Mouse (Mus musculus): ENCODE results near the gene Acox1. TPM values are rescaled to one million over a fixed set of nuclear protein-coding genes. Genes with fewer than 3 reads are reported as not detected.

Acox1 gene
- polyA plus RNA-seq, 1 experiment from 2014 or later: 33.3 TPM

- Histone ChIP-seq H3K9me3 (ENCODE audit: control insufficient read depth, low read length) (no peaks in the 10 kb centered on the region), H3K27ac (ENCODE audit: low read depth) (no peak overlapping the region), H3K36me3 (ENCODE audit: control insufficient read depth, insufficient read depth, low read length) (peaks cover 34% of the 10 kb centered on the region), H3K4me2 (ENCODE audit: low read length) (no peak overlapping the region), H3K4me3 (ENCODE audit: low read depth, low read length) (no peak overlapping the region), H3K4me1 (replicated peaks; ENCODE audit: control insufficient read depth, insufficient read depth, low read length) (peaks cover 7% of the 10 kb centered on the region; the same call in 1 of the 2 replicates), H3K9ac (ENCODE audit: low read length) (no peak overlapping the region), H3K27me3 (replicated peaks; ENCODE audit: control insufficient read depth, insufficient read depth, low read length) (no peaks in the 10 kb centered on the region)
- DNase-seq (ENCODE audit: low spot score): no peak
- no peak for ATAC-seq (replicated peaks; ENCODE audit: low FRiP score, low TSS enrichment, low read depth)
- 86% methylated on average over 3 of the region's 3 CpGs for WGBS
These were observed 29.6 kb downstream of the Acox1 start for GRCm38 (mm10) chr11:116169214-116169613.

GRCm38 (mm10) chr11:116167884-116168439, 30.9 kb downstream of the Acox1 start, which contains the start of gene Fbf1:
Gene Fbf1 (minus strand): TSS chr11:116168166.
- Histone ChIP-seq H3K27ac (ENCODE audit: low read depth) (peak within 1 kb of the TSS; percentile 90), H3K4me1 (replicated peaks; ENCODE audit: control insufficient read depth, insufficient read depth, low read length) (peaks cover 7% of the 10 kb centered on the region; the same call in 1 of the 2 replicates), H3K9me3 (ENCODE audit: control insufficient read depth, low read length) (no peaks in the 10 kb centered on the region), H3K4me2 (ENCODE audit: low read length) (peak within 1 kb of the TSS; percentile 68), H3K9ac (ENCODE audit: low read length) (peak within 1 kb of the TSS; percentile 64), H3K4me3 (ENCODE audit: low read depth, low read length) (peak within 1 kb of the TSS; percentile 57), H3K27me3 (replicated peaks; ENCODE audit: control insufficient read depth, insufficient read depth, low read length) (no peaks in the 10 kb centered on the region), H3K36me3 (ENCODE audit: control insufficient read depth, insufficient read depth, low read length) (peaks cover 23% of the 10 kb centered on the region)
- WGBS: under 1% methylated on average over 40 of the region's 40 CpGs
- ATAC-seq (replicated peaks; ENCODE audit: low FRiP score, low TSS enrichment, low read depth) (peak; percentile 94), DNase-seq (ENCODE audit: low spot score) (peak; percentile 93)

GRCm38 (mm10) chr11:116167232-116167631, 31.6 kb downstream of the Acox1 start:
- Histone ChIP-seq H3K36me3 (ENCODE audit: control insufficient read depth, insufficient read depth, low read length) (peaks cover 16% of the 10 kb centered on the region), H3K27me3 (replicated peaks; ENCODE audit: control insufficient read depth, insufficient read depth, low read length) (no peaks in the 10 kb centered on the region), H3K27ac (ENCODE audit: low read depth) (peak overlapping the region; percentile 90), H3K9me3 (ENCODE audit: control insufficient read depth, low read length) (no peaks in the 10 kb centered on the region), H3K4me1 (replicated peaks; ENCODE audit: control insufficient read depth, insufficient read depth, low read length) (peaks cover 7% of the 10 kb centered on the region; the same call in 1 of the 2 replicates), H3K4me3 (ENCODE audit: low read depth, low read length) (peak overlapping the region; percentile 57), H3K9ac (ENCODE audit: low read length) (peak overlapping the region; percentile 64), H3K4me2 (ENCODE audit: low read length) (peak overlapping the region; percentile 68)
- ATAC-seq (replicated peaks; ENCODE audit: low FRiP score, low TSS enrichment, low read depth) (no peak), DNase-seq (ENCODE audit: low spot score) (peak; percentile 57)
- 7% methylated on average over 6 of the region's 6 CpGs for WGBS

GRCm38 (mm10) chr11:116163002-116163401, 35.8 kb downstream of the Acox1 start:
- peaks cover 7% of the 10 kb centered on the region; the same call in 1 of the 2 replicates for H3K4me1 ChIP-seq (replicated peaks; ENCODE audit: control insufficient read depth, insufficient read depth, low read length)
- 56% methylated on average over 9 of the region's 9 CpGs for WGBS
- ATAC-seq (replicated peaks; ENCODE audit: low FRiP score, low TSS enrichment, low read depth) (no peak), DNase-seq (ENCODE audit: low spot score) (no peak)
- H3K4me2 ChIP-seq (ENCODE audit: low read length): no peak overlapping the region
- H3K27ac ChIP-seq (ENCODE audit: low read depth): no peak overlapping the region
- no peak overlapping the region for H3K4me3 ChIP-seq (ENCODE audit: low read depth, low read length)
- peaks cover 35% of the 10 kb centered on the region for H3K36me3 ChIP-seq (ENCODE audit: control insufficient read depth, insufficient read depth, low read length)
- H3K9me3 ChIP-seq (ENCODE audit: control insufficient read depth, low read length): no peaks in the 10 kb centered on the region
- no peak overlapping the region for H3K9ac ChIP-seq (ENCODE audit: low read length)
- H3K27me3 ChIP-seq (replicated peaks; ENCODE audit: control insufficient read depth, insufficient read depth, low read length): no peaks in the 10 kb centered on the region

- no peak for ATAC-seq (replicated peaks; ENCODE audit: low FRiP score, low TSS enrichment, low read depth)
- 82% methylated on average over 10 of the region's 10 CpGs for WGBS
These were observed 36.7 kb downstream of the Acox1 start for GRCm38 (mm10) chr11:116162146-116162545.

GRCm38 (mm10) chr11:116161312-116161711, 37.5 kb downstream of the Acox1 start:
- H3K4me2 ChIP-seq (ENCODE audit: low read length): no peak overlapping the region
- DNase-seq (ENCODE audit: low spot score): no peak
- 0 out of 2 replicates have a peak, but pooled peaks cover under 1% of the 10 kb centered on the region for H3K4me1 ChIP-seq (replicated peaks; ENCODE audit: control insufficient read depth, insufficient read depth, low read length)
- peaks cover 48% of the 10 kb centered on the region for H3K36me3 ChIP-seq (ENCODE audit: control insufficient read depth, insufficient read depth, low read length)
- no peak overlapping the region for H3K4me3 ChIP-seq (ENCODE audit: low read depth, low read length)
- no peak overlapping the region for H3K27ac ChIP-seq (ENCODE audit: low read depth)
- no peaks in the 10 kb centered on the region for H3K27me3 ChIP-seq (replicated peaks; ENCODE audit: control insufficient read depth, insufficient read depth, low read length)
- H3K9me3 ChIP-seq (ENCODE audit: control insufficient read depth, low read length): no peaks in the 10 kb centered on the region
- 43% methylated on average over 12 of the region's 12 CpGs for WGBS
- no peak for ATAC-seq (replicated peaks; ENCODE audit: low FRiP score, low TSS enrichment, low read depth)
- no peak overlapping the region for H3K9ac ChIP-seq (ENCODE audit: low read length)

More at GRCm38 (mm10) chr11:116162146-116162545, 36.7 kb downstream of the Acox1 start:
- DNase-seq (ENCODE audit: low spot score): no peak
- no peak overlapping the region for H3K9ac ChIP-seq (ENCODE audit: low read length)
- H3K9me3 ChIP-seq (ENCODE audit: control insufficient read depth, low read length): no peaks in the 10 kb centered on the region
- H3K27ac ChIP-seq (ENCODE audit: low read depth): no peak overlapping the region
- H3K4me2 ChIP-seq (ENCODE audit: low read length): no peak overlapping the region
- peaks cover 7% of the 10 kb centered on the region; the same call in 1 of the 2 replicates for H3K4me1 ChIP-seq (replicated peaks; ENCODE audit: control insufficient read depth, insufficient read depth, low read length)
- H3K27me3 ChIP-seq (replicated peaks; ENCODE audit: control insufficient read depth, insufficient read depth, low read length): no peaks in the 10 kb centered on the region
- H3K36me3 ChIP-seq (ENCODE audit: control insufficient read depth, insufficient read depth, low read length): peaks cover 41% of the 10 kb centered on the region
- H3K4me3 ChIP-seq (ENCODE audit: low read depth, low read length): no peak overlapping the region

- Histone ChIP-seq H3K4me3 (ENCODE audit: low read depth, low read length) (no peak overlapping the region), H3K9me3 (ENCODE audit: control insufficient read depth, low read length) (no peaks in the 10 kb centered on the region), H3K9ac (ENCODE audit: low read length) (no peak overlapping the region), H3K27ac (ENCODE audit: low read depth) (no peak overlapping the region), H3K36me3 (ENCODE audit: control insufficient read depth, insufficient read depth, low read length) (peaks cover 86% of the 10 kb centered on the region), H3K4me1 (replicated peaks; ENCODE audit: control insufficient read depth, insufficient read depth, low read length) (no peaks in the 10 kb centered on the region), H3K27me3 (replicated peaks; ENCODE audit: control insufficient read depth, insufficient read depth, low read length) (no peaks in the 10 kb centered on the region), H3K4me2 (ENCODE audit: low read length) (no peak overlapping the region)
- ATAC-seq (replicated peaks; ENCODE audit: low FRiP score, low TSS enrichment, low read depth) (no peak), DNase-seq (ENCODE audit: low spot score) (no peak)
- 94% methylated on average over 2 of the region's 2 CpGs for WGBS
These were observed 47.9 kb downstream of the Acox1 start for GRCm38 (mm10) chr11:116150960-116151359.

GRCm38 (mm10) chr11:116149341-116149740, 49.5 kb downstream of the Acox1 start:
- H3K4me3 ChIP-seq (ENCODE audit: low read depth, low read length): no peak overlapping the region
- no peaks in the 10 kb centered on the region for H3K27me3 ChIP-seq (replicated peaks; ENCODE audit: control insufficient read depth, insufficient read depth, low read length)
- H3K9me3 ChIP-seq (ENCODE audit: control insufficient read depth, low read length): no peaks in the 10 kb centered on the region
- DNase-seq (ENCODE audit: low spot score) (no peak), ATAC-seq (replicated peaks; ENCODE audit: low FRiP score, low TSS enrichment, low read depth) (no peak)
- no peak overlapping the region for H3K9ac ChIP-seq (ENCODE audit: low read length)
- H3K4me2 ChIP-seq (ENCODE audit: low read length): no peak overlapping the region
- H3K27ac ChIP-seq (ENCODE audit: low read depth): no peak overlapping the region
- peaks cover 86% of the 10 kb centered on the region for H3K36me3 ChIP-seq (ENCODE audit: control insufficient read depth, insufficient read depth, low read length)
- H3K4me1 ChIP-seq (replicated peaks; ENCODE audit: control insufficient read depth, insufficient read depth, low read length): no peaks in the 10 kb centered on the region
- WGBS: 81% methylated on average over 6 of the region's 6 CpGs

GRCm38 (mm10) chr11:116148761-116149221, 50.1 kb downstream of the Acox1 start:
- Histone ChIP-seq H3K4me1 (replicated peaks; ENCODE audit: control insufficient read depth, insufficient read depth, low read length) (no peaks in the 10 kb centered on the region), H3K27me3 (replicated peaks; ENCODE audit: control insufficient read depth, insufficient read depth, low read length) (no peaks in the 10 kb centered on the region), H3K9ac (ENCODE audit: low read length) (no peak overlapping the region), H3K36me3 (ENCODE audit: control insufficient read depth, insufficient read depth, low read length) (peaks cover 86% of the 10 kb centered on the region), H3K4me3 (ENCODE audit: low read depth, low read length) (no peak overlapping the region), H3K4me2 (ENCODE audit: low read length) (no peak overlapping the region), H3K27ac (ENCODE audit: low read depth) (no peak overlapping the region), H3K9me3 (ENCODE audit: control insufficient read depth, low read length) (no peaks in the 10 kb centered on the region)
- WGBS: 58% methylated on average over 20 of the region's 20 CpGs
- no peak for ATAC-seq (replicated peaks; ENCODE audit: low FRiP score, low TSS enrichment, low read depth)
- DNase-seq (ENCODE audit: low spot score): no peak

Data from intestine, embryonic 14.5 days (tissue).